Mouse (Mus musculus) heart, embryonic 10.5 days (tissue): ENCODE measurements around the gene Necap2. TPM values are rescaled to one million over a fixed set of nuclear protein-coding genes. Genes with fewer than 3 reads are reported as not detected.

Source experiments
- DNase-seq: peaks from one replicate; pipeline ENCODE4 v3.0.0-alpha.2; 2017; ENCODE audit warnings: low spot score
- H3K27ac ChIP-seq: fragments of 300-500 bp; sonication (generic); 2 replicates; pipeline ENCODE4 v1.5.1; 2016; ENCODE audit warnings: mild to moderate bottlenecking
- H3K27me3 ChIP-seq: fragments of 300-500 bp; sonication (generic); 2 replicates; pipeline ENCODE4 v1.6.1; 2016; ENCODE audit warnings: mild to moderate bottlenecking; ENCODE audit not compliant: poor library complexity, insufficient read depth, severe bottlenecking
- H3K36me3 ChIP-seq: fragments of 300-500 bp; sonication (generic); 2 replicates; pipeline ENCODE4 v1.6.1; 2016; ENCODE audit warnings: mild to moderate bottlenecking, moderate library complexity
- H3K4me1 ChIP-seq: fragments of 300-500 bp; sonication (generic); 2 replicates; pipeline ENCODE4 v1.6.1; 2016; ENCODE audit warnings: mild to moderate bottlenecking
- H3K4me3 ChIP-seq: fragments of 300-500 bp; sonication (generic); 2 replicates; pipeline ENCODE4 v1.5.1; 2016; ENCODE audit warnings: mild to moderate bottlenecking, moderate library complexity
- H3K9me3 ChIP-seq: fragments of 300-500 bp; sonication (generic); 2 replicates; pipeline ENCODE4 v1.6.1; 2016; ENCODE audit warnings: mild to moderate bottlenecking, moderate library complexity
- WGBS: fragments of 180-500 bp; shearing (Covaris S2); methylation state at CpG from one replicate; pipeline ENCODE4 v1.1.7; 2016; 5-methylcytosine and 5-hydroxymethylcytosine counted together
- polyA plus RNA-seq: library from polyadenylated mRNA; unstranded; fragments of >200 nt; fragmentation: Nextera tagmentation; extraction: Ambion mirVana; gene quantifications from 2 replicates; pipeline ENCODE4 v1.2.1, GENCODE M21; 2016

The Necap2 gene
- polyA plus RNA-seq, 1 experiment from 2014 or later: 53.4 TPM

DNA sequence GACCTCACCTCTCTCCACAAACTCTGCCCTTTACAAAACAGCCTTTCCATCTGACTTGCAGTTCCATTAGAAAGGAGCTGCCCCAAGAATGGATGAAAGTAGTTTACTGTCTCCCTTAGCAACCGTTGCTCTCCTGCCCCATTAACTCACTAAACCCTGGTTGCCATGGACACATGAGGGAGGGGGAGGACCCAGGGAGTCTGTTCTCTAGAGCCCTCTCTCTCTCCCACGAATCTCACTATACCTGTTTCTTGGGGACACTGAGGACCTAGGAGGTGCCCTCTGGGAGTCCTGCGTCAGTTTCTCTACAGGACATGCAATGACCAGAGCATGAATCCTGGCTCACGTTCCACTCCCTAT is 28.7 kb downstream of the Necap2 start:
- 57% methylated on average over 4 of the region's 4 CpGs for WGBS
- no peak for DNase-seq

DNA sequence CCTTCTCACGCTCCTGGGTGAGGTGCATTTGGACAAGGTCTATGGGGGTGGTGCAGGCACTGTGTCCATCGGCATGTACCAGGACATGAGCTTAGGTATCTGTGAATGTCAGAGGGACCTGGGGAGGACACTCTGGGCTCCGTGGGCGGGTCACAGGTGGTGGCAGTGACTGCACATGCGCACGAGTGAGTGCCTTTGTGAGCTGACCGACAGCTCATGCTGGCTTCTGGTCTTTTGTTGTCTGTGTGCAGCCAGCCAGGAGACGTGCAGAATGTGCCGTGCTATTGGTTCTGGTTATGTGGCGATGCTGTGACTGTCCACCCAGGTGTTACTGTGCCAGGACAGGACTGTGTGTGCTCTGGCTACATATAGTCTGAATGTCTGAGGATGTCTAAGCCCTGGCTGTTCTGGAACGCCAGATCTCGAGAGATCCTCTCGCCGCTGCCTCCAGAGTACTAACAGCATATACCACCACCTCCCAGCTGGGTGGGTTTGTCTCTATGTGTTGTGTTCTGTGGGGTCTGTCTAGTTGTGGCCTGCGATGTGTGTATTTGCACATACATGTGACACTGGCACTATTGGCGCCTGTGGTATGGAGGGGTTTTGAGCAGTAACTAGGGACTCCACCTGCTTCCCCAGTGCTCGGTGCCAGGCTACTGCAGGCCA is 29.2 kb downstream of the Necap2 start:
- Histone ChIP-seq H3K36me3 (peaks cover 40% of the 10 kb centered on the region), H3K4me1 (peaks cover 36% of the 10 kb centered on the region), H3K4me3 (no peak overlapping the region), H3K27me3 (no peaks in the 10 kb centered on the region), H3K9me3 (no peaks in the 10 kb centered on the region), H3K27ac (no peak overlapping the region)
- DNase-seq: no peak
- 90% methylated on average over 17 of the region's 17 CpGs for WGBS

More for the DNA sequence above, 28.7 kb downstream of the Necap2 start:
- Histone ChIP-seq H3K36me3 (peaks cover 42% of the 10 kb centered on the region), H3K27ac (no peak overlapping the region), H3K27me3 (no peaks in the 10 kb centered on the region), H3K4me1 (peaks cover 40% of the 10 kb centered on the region), H3K9me3 (no peaks in the 10 kb centered on the region), H3K4me3 (no peak overlapping the region)

DNA sequence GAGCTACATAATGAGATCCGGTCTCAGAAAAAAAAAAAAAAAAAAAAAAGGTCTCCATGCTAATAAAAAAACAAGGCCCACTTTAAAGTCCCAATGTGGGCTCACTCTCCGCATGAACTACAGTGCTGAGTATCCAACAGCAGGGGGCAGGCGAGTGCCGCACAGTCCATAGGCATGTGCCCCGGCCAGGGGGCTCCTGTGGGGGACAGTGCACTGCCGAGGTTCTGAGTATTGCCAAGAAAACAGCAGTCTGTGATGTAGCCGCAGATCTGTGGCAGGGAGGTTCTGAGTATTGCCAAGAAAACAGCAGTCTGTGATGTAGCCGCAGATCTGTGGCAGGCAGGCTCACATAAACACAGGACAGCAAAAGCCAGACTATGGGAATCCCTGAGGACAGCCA is 33.3 kb downstream of the Necap2 start:
- no peak for DNase-seq
- Histone ChIP-seq H3K36me3 (peaks cover 60% of the 10 kb centered on the region), H3K4me1 (peaks cover 28% of the 10 kb centered on the region), H3K27ac (no peak overlapping the region), H3K27me3 (no peaks in the 10 kb centered on the region), H3K4me3 (no peak overlapping the region), H3K9me3 (no peaks in the 10 kb centered on the region)
- 24% methylated on average over 8 of the region's 8 CpGs for whole genome bisulfite sequencing

DNA sequence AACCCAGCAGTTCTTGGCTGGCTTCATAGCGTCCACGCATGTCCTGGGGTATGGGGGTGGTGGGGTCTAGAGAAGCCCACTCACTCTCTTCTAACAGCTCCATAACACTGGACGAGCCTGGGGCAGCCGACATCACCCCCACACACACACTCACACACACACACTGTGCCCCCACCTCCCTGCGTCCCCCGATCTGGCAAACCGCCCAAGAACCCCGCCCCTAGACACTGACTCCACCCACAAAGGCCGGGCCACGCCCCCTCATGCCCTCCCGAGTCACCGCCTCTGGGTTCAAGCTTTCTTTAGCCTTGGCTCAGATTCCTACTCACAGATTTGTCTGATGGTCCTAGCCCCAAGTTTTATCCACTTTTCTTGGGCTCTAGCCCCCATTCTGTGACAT is 37.0 kb downstream of the Necap2 start:
- Histone ChIP-seq H3K27ac (no peak overlapping the region), H3K36me3 (peaks cover 63% of the 10 kb centered on the region), H3K9me3 (no peaks in the 10 kb centered on the region), H3K27me3 (no peaks in the 10 kb centered on the region), H3K4me1 (peaks cover 16% of the 10 kb centered on the region), H3K4me3 (peak overlapping the region; percentile 13; the same call in 1 of the 2 replicates)
- no peak for DNase-seq
- WGBS: 35% methylated on average over 12 of the region's 12 CpGs

DNA sequence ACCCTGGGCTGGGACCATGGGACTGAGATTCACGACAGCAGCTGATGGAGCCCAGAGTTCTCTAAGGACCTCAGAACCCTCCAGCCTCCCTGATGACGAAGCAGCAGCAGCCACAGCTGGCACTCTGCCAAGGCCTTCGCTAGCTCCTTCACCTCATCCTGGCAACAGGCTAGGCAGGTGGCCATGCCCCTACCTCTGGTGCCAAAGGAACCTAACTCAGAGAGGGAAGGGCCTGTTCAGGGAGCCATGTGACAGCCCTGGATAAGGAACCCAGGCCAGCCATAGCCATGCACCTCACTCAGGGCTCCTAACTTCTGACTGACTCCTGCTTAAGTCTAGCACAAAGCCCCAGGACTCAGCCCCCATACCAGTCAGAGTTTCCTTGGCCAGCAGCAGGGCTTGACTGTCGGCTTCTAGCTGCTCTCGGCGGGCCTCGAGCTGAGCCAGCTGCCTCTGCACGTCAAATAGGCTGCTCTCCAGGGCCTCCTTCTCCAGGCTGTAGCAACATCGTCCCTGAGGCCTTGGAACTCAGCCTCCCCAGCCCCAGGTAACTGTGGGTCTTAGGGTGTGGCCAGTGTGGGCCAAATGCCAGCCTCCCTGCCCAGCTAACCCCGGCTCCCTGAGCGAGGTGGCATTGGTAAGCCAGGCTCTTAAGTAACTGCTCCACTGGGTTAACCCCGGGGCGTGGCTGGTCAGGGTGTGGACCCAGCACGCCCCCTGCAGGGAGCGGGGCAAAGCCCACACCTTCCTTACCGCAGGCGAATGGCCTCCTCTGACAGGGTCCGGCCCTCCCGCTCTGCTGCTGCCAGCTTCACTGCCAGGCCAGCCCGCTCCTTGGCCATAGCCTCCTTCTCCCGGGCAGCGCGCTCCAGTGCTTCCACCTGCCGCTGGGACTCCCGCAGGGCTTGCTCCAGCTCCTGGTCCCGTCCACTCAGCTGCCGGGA is 44.3 kb downstream of the Necap2 start:
- Histone ChIP-seq H3K36me3 (peaks cover 81% of the 10 kb centered on the region), H3K27me3 (no peaks in the 10 kb centered on the region), H3K9me3 (no peaks in the 10 kb centered on the region), H3K4me1 (peaks cover 4% of the 10 kb centered on the region), H3K4me3 (no peak overlapping the region), H3K27ac (no peak overlapping the region)
- 84% methylated on average over 27 of the region's 27 CpGs for WGBS
- no peak for DNase-seq

DNA sequence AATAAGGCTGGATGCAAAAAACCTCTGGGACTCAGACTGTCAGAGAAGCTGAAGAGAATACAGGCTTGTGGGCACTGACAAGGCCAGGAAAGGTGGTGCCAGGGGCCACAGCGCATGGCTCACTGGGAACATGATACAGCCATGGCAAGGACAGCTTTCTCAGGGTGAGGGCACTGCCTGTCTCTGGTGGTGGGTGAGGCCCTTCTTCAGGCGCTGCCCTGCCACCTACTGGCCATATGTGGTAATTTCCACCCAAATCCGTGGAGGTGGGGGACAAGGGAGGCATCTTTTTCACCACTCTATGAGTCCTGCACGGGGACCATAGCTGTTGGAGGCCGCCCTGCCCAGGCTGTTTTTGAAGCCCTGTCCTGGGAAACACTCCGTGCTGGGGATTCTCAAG is 46.4 kb downstream of the Necap2 start:
- Histone ChIP-seq H3K9me3 (no peaks in the 10 kb centered on the region), H3K27me3 (no peaks in the 10 kb centered on the region), H3K4me3 (no peak overlapping the region), H3K27ac (no peak overlapping the region), H3K4me1 (peaks cover 5% of the 10 kb centered on the region), H3K36me3 (peaks cover 72% of the 10 kb centered on the region)
- peak; percentile 88 for DNase-seq
- 21% methylated on average over 6 of the region's 6 CpGs for WGBS

DNA sequence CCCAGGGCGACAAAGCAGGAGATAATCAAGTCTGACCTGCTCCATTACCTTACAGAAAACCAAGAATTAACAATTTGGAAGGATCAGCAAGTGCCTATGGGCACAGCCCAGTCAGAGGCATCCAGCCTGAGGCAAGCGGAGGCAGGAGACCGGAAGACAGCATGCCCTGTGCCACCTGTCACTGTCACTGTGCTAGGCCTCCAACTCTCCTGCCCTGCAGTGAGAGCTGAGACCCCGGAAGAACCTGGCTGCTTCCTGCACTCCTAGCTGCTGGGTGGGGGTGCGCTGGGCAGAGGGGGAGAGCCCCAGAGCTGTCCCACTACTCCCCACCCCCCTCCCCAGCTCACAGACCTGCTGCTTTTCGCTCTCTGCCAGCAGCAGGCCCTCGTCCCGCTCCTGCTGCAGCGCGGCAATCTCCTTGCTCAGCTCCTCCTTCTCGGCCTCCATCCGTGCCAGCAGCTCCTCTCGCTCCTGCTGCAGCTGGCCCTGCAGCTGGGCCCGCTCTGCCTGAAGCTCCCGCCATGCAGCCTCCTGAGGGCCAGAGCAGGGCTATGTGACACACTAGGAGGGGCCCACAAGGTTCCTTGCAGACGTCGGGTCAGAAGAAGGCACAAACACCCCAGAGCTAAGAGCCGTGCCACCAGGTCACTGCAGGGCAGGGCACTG is 47.5 kb downstream of the Necap2 start:
- WGBS: 88% methylated on average over 18 of the region's 18 CpGs
- Histone ChIP-seq H3K27me3 (no peaks in the 10 kb centered on the region), H3K27ac (no peak overlapping the region), H3K4me3 (no peak overlapping the region), H3K4me1 (peaks cover 14% of the 10 kb centered on the region), H3K36me3 (peaks cover 73% of the 10 kb centered on the region), H3K9me3 (no peaks in the 10 kb centered on the region)
- DNase-seq: no peak

DNA sequence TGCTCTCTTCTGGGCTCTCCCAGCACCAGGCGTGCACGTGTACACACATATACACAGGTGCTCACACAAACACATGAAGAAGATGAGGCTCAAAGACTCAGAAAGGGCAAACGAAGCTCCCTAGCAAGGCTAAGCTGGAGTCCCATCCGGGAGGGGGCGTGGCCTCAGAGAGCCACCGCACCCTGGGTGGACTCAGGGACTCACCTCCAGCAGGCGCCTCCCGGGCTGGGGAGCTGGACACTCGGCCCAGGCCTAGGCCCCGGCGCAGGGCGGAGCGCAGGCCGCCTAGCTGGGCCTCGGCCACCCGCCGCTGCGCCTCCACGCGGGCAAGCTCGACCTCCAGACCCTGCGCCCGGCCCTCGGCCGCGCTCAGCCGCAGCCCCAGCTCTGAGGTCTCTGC is 53.2 kb downstream of the Necap2 start:
- no peak for DNase-seq
- Histone ChIP-seq H3K4me3 (no peak overlapping the region), H3K4me1 (peaks cover 40% of the 10 kb centered on the region), H3K36me3 (peaks cover 54% of the 10 kb centered on the region), H3K27ac (0 out of 2 replicates have a peak overlapping the region, but pooled peaks have one; percentile 24), H3K9me3 (no peaks in the 10 kb centered on the region), H3K27me3 (no peaks in the 10 kb centered on the region)
- 69% methylated on average over 24 of the region's 27 CpGs for WGBS

DNA sequence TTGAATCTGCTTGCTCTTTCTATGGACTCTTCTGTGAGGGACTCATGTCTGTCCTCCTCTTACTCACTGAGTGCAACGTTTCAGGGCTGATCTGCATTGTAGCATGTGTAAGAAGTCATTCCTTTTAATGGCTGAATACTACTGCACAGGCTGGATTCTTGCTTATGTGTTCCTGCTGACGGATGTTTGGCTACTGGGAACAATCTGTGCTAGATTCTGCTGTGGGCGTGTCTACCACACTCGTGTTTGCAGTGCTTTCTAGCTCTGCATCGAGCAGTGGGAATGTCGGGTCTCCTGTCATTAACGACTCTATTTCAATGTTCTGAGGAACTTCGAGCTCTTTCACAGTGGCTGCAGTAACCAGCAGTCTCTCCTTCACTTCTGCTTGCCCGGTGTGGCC is 54.1 kb downstream of the Necap2 start:
- 72% methylated on average over 9 of the region's 9 CpGs for WGBS

DNA sequence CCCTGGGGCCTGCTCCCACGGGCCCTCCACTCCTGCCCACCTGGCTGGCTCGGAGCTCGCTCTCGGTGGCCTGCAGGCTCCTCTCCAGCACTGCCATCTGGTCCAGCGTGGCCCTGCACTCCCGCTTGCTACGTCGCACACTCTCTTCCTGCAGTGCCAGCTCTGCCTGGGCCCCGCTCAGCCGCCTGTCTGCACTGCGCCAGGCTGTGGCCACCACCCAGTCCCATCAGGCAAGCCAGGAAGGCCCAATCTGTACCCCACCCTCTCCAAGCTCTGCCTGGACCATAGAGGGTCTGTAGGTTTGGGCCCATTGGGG is 56.6 kb downstream of the Necap2 start:
- no peak overlapping the region for H3K4me3 ChIP-seq
- 78% methylated on average over 11 of the region's 11 CpGs for WGBS
- peaks cover 63% of the 10 kb centered on the region for H3K36me3 ChIP-seq
- H3K9me3 ChIP-seq: no peaks in the 10 kb centered on the region
- H3K27ac ChIP-seq: peak overlapping the region; percentile 90
- H3K4me1 ChIP-seq: peaks cover 57% of the 10 kb centered on the region
- no peaks in the 10 kb centered on the region for H3K27me3 ChIP-seq
- no peak for DNase-seq

More for the DNA sequence above, 54.1 kb downstream of the Necap2 start:
- Histone ChIP-seq H3K36me3 (peaks cover 53% of the 10 kb centered on the region), H3K4me1 (peaks cover 45% of the 10 kb centered on the region), H3K9me3 (no peaks in the 10 kb centered on the region), H3K27me3 (no peaks in the 10 kb centered on the region), H3K27ac (no peak overlapping the region), H3K4me3 (no peak overlapping the region)
- no peak for DNase-seq

DNA sequence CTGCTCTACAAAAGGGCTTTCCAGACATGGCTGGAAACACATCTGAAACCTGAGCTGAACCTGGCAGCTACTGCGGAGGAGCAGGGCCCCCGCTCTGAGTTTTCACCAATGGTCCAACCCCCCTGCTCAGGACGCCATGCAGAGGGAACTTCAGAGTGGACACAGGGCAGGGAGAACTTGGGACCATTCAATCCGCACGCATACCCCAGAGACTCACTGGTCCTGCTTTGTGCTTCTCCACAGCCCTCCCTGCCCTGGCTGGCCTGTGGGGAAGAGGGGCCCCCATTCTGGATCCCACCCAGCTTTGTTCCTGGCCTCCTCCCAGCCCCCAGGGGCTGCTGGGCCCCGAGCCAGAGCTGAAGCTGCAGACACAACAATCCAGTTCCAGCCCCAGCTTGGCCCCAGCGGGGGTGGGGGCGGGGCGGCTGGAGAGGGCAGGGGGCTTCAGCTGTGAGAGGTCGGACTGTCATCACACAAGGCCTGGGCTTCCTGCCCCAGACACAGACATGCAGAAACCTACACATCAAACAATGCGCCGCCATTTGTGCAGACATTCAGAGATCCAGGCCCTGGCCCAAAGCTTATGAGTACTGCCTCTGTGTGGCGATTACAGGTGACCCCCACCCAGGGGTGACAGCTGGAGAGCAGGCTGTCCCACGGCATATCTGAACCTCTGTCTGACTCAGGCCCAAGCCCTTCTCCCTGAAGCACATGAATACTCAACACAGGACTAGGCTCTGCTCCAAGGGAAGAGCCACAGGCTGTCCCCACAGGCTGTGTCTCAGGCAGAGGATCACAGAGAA is 57.1 kb downstream of the Necap2 start:
- WGBS: 32% methylated on average over 14 of the region's 14 CpGs
- peak overlapping the region; percentile 90 for H3K27ac ChIP-seq
- H3K4me3 ChIP-seq: peak overlapping the region; percentile 40
- peak; percentile 86 for DNase-seq
- H3K27me3 ChIP-seq: no peaks in the 10 kb centered on the region
- no peaks in the 10 kb centered on the region for H3K9me3 ChIP-seq
- peaks cover 63% of the 10 kb centered on the region for H3K36me3 ChIP-seq
- peaks cover 55% of the 10 kb centered on the region for H3K4me1 ChIP-seq

DNA sequence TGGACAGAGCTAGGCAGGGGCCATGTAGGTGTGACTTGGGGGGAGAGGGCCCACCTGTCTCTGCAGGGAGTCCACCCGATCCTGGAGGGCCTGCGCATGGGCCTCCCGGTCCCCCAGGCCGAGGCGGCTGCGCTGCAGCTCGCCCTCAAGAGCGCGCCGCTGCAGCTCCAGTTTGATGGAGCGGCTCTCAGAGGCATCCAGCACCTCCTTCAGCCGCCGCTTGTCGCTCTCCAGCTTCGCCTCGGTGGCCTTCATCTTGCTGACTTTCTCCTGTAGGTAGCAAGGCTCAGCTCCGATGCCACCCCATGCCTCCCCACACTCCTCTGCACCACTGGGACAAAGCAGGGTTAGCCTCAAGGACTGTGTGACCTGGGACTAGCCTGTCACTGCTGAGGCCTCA is 57.9 kb downstream of the Necap2 start:
- WGBS: 72% methylated on average over 17 of the region's 17 CpGs
- peaks cover 53% of the 10 kb centered on the region for H3K4me1 ChIP-seq

More for the DNA sequence above, 57.9 kb downstream of the Necap2 start:
- Histone ChIP-seq H3K4me3 (no peak overlapping the region), H3K36me3 (peaks cover 64% of the 10 kb centered on the region), H3K27ac (peak overlapping the region; percentile 90), H3K9me3 (no peaks in the 10 kb centered on the region), H3K27me3 (no peaks in the 10 kb centered on the region)
- no peak for DNase-seq
